Mouse (Mus musculus) thymus, adult 2 months (tissue): ENCODE measurements around the gene Cd164.
"Not testable (repeated sequence)": the region's sequence is repeated elsewhere in the genome, so short reads cannot be mapped to it uniquely, and the experiment has no call there.

Experiments
- CTCF ChIP-seq: fragments of 200-500 bp; IDR thresholded peaks from 2 replicates; pipeline ENCODE4 v1.5.1; 2012; ENCODE audit warnings: mild to moderate bottlenecking, control low read depth, low read length, moderate library complexity, borderline replicate concordance; ENCODE audit not compliant: control insufficient read depth, poor library complexity, insufficient read depth; ENCODE audit errors: extremely low read depth
- POLR2A ChIP-seq: fragments of 200-500 bp; IDR thresholded peaks from 2 replicates; pipeline ENCODE4 v1.6.1; 2012; ENCODE audit warnings: mild to moderate bottlenecking, low read length, control low read depth, moderate library complexity; ENCODE audit not compliant: control insufficient read depth, poor library complexity, insufficient read depth; ENCODE audit errors: extremely low read depth

- TF ChIP-seq CTCF, POLR2A: not testable (repeated sequence)
Observed at GRCm38 (mm10) chr10:41505446-41505845, 13.8 kb upstream of the Cd164 start.
